Mouse (Mus musculus) erythroblast, embryonic 14.5 days (primary cell): Measurements from ENCODE around the gene Slc25a22. TPM values are rescaled to one million over a fixed set of nuclear protein-coding genes. Genes with fewer than 3 reads are reported as not detected.
"Not testable (repeated sequence)": the region's sequence is repeated elsewhere in the genome, so short reads cannot be mapped to it uniquely, and the experiment has no call there.

Experiments used
- H3K27me3 ChIP-seq: 2 replicates; pipeline ENCODE4 v1.6.1; 2012; ENCODE audit warnings: inconsistent platforms; ENCODE audit not compliant: control insufficient read depth
- H3K36me3 ChIP-seq: 2 replicates; pipeline ENCODE4 v1.6.1; 2012; ENCODE audit warnings: mild to moderate bottlenecking, inconsistent platforms; ENCODE audit not compliant: control insufficient read depth
- H3K4me1 ChIP-seq: 2 replicates; pipeline ENCODE4 v1.6.1; 2012; ENCODE audit warnings: inconsistent platforms; ENCODE audit not compliant: control insufficient read depth
- H3K4me3 ChIP-seq: replicated peaks from 2 replicates; pipeline ENCODE3; 2012; ENCODE audit warnings: moderate library complexity, mild to moderate bottlenecking, inconsistent platforms
- H3K9me3 ChIP-seq: 2 replicates; pipeline ENCODE4 v1.6.1; 2012; ENCODE audit warnings: low read length, inconsistent platforms, mixed read lengths; ENCODE audit not compliant: control insufficient read depth
- GATA1 ChIP-seq: IDR thresholded peaks from 2 replicates; pipeline ENCODE4 v1.6.1; 2012; ENCODE audit warnings: low read length, inconsistent platforms, mixed read lengths
- TAL1 ChIP-seq: IDR thresholded peaks from 3 replicates; pipeline ENCODE4 v1.6.1; 2012; ENCODE audit warnings: low read length, inconsistent platforms, mixed read lengths
- polyA plus RNA-seq: library from polyadenylated mRNA; stranded (reverse); fragments of >175 nt; gene quantifications from 2 replicates; pipeline ENCODE4 v1.2.3, GENCODE M21; 2012

Slc25a22 gene
- polyA plus RNA-seq, 1 experiment: 0.70 TPM

DNA sequence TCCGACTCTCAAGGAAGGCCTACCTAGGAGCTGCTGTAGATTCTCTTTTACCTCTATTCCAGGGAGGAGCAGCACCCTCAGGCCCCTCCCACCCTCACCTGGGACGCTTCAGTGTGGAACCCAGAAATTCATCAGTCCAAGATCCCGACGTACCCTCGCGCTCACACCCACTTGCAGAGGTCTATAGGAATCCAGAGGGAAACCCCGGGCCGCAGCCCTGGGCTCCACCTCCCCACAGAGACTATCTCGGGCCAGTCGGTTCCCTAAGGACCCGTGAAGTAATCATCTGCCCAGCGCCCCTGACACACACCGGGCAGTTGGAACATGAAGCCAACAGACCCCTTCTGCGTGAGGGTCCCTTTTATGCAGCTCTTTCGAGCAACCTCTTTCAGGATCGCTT lies 24.4 kb downstream of the Slc25a22 start:
- Histone ChIP-seq H3K4me3 (peak overlapping the region; percentile 81), H3K27me3 (no peaks in the 10 kb centered on the region; the same call in 1 of the 2 replicates), H3K9me3 (no peaks in the 10 kb centered on the region), H3K36me3 (peaks cover 34% of the 10 kb centered on the region), H3K4me1 (peaks cover 46% of the 10 kb centered on the region)
- TF ChIP-seq TAL1 (no peak), GATA1 (no peak)

DNA sequence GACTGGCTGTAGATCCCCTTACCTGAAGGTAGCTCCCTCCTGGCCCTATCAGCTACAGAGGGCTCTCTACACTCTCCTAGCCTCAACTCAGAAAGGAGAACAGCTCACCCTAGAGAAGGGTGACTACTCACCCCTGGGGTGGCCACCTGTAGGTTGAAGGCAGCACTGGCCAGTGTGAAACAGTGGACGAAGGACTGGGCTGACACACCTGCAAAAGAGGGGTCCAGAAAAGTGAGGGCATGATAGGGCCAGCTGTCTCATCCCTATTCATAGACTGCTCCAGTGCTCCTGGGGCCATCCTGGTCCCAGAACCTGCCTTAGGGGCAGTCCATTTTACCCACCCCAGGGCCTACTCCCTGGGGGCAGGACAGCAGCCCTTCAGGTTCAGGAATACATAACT lies 26.0 kb downstream of the Slc25a22 start:
- peaks cover 46% of the 10 kb centered on the region for H3K4me1 ChIP-seq
- H3K36me3 ChIP-seq: peaks cover 43% of the 10 kb centered on the region
- TF ChIP-seq TAL1 (no peak), GATA1 (no peak)
- no peak overlapping the region for H3K4me3 ChIP-seq
- H3K27me3 ChIP-seq: no peaks in the 10 kb centered on the region
- H3K9me3 ChIP-seq: peaks cover 7% of the 10 kb centered on the region

DNA sequence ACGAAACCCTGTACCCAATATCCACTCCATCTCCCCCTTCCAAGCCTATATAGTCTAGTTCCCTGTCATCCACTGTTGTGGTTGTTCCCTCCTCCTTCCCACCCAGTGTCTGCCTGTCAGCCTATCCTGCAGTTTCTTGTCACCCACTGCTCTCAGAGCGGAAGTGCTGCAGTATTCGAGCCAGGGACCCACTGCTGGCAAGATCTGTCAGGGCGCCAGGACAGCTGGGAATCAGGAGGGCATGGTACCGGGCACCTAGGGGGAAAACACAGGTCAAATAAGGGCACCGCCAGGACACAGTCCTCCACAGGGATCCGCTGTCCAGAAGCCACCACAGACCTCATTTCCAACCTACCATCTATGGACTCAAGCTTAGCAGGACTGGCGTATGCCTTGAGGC lies 27.1 kb downstream of the Slc25a22 start:
- Histone ChIP-seq H3K36me3 (peaks cover 50% of the 10 kb centered on the region), H3K9me3 (peaks cover 7% of the 10 kb centered on the region), H3K27me3 (no peaks in the 10 kb centered on the region), H3K4me3 (no peak overlapping the region), H3K4me1 (peaks cover 40% of the 10 kb centered on the region)
- no peak for TF ChIP-seq GATA1
- no peak for TF ChIP-seq TAL1

DNA sequence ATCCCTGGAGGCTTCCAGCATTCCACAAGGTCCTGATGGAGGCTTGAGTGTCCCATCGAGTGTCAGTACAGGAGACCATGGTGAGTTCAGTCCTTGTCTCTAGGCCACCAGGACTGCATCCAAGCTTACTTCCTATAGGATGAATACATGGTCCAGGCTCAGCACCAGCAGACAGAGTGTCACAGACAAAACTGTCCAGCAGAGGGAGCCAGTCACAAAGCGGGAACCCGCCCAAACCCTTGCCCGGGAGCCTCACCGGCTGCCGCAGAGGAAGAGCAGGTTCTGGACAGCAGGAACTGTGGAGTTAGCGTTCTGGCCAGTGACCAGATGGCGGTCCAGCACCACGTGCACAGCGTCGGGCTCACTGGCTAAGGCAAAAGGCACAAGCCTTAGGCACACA lies 28.9 kb downstream of the Slc25a22 start:
- Histone ChIP-seq H3K27me3 (no peaks in the 10 kb centered on the region), H3K36me3 (peaks cover 66% of the 10 kb centered on the region), H3K4me3 (no peak overlapping the region), H3K9me3 (peaks cover 7% of the 10 kb centered on the region), H3K4me1 (peaks cover 30% of the 10 kb centered on the region)
- TF ChIP-seq TAL1 (no peak), GATA1 (no peak)

DNA sequence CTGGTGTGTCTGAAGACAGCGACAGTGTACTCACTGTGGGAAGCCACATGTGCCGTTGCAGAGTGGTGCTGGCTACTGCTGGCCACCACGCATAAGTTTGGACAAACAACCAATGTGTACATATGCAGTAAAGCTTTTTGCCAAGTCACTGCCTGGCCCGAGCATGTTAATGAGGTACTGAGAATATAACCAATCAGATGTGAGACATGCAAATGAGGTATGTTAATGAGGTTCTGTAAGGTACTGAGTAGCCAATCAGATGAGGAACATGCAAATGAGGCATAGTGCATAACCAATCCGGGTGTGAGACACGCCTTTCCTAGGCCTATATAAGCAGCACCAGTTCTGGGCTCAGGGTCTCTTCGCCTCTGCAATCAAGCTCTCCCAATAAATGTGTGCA lies 30.0 kb downstream of the Slc25a22 start:
- Histone ChIP-seq H3K36me3 (peaks cover 78% of the 10 kb centered on the region), H3K4me1 (peaks cover 18% of the 10 kb centered on the region)
- H3K27me3 ChIP-seq, H3K4me3 ChIP-seq, H3K9me3 ChIP-seq: not testable (repeated sequence)

DNA sequence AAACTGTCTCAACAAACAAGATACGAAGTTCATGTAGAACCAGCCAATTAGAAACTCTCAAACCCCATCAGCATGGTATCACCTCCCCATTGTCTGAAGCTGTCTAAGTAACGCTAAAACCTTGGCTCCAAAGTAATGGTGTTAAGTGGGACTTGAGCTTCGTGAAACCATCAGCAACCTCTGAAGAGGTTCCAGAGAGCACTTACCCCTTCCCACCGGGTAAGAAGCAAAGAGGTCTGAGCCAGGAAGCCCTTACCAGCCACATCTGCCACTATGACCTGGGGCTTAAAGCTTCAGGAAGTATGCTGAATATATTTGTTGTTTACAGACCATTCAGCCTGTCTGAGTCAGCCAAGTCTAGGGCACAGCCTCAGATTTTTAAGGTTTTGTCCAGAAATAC lies 32.2 kb downstream of the Slc25a22 start:
- TF ChIP-seq GATA1 (no peak), TAL1 (no peak)
- peaks cover 87% of the 10 kb centered on the region for H3K36me3 ChIP-seq
- peaks cover 7% of the 10 kb centered on the region for H3K9me3 ChIP-seq
- peaks cover 12% of the 10 kb centered on the region for H3K4me1 ChIP-seq
- no peak overlapping the region for H3K4me3 ChIP-seq
- no peaks in the 10 kb centered on the region; the same call in 1 of the 2 replicates for H3K27me3 ChIP-seq

DNA sequence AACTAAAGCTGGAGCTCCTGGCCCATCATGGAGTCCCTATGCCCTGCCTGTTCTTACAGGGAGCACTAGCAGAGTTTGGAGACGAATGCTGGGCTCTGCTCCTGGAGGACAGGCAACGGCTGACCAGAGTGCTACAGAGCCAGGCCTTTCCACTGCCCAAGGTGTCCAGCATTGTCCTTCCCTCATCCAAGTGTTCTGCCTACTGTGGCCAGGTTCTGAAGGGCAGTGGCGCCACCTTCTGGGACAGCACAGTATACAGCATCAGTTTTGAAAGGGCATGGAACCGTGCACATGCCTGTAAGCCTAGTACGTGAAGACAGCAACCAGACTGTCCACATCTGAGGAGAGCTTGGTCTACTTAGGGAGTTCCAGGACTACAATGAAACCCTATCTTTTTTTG lies 34.4 kb downstream of the Slc25a22 start:
- peaks cover 2% of the 10 kb centered on the region for H3K4me1 ChIP-seq
- TF ChIP-seq TAL1: no peak
- no peak for TF ChIP-seq GATA1
- no peak overlapping the region for H3K4me3 ChIP-seq
- H3K27me3 ChIP-seq: no peaks in the 10 kb centered on the region; the same call in 1 of the 2 replicates
- H3K36me3 ChIP-seq: peaks cover 88% of the 10 kb centered on the region
- peaks cover 7% of the 10 kb centered on the region for H3K9me3 ChIP-seq

DNA sequence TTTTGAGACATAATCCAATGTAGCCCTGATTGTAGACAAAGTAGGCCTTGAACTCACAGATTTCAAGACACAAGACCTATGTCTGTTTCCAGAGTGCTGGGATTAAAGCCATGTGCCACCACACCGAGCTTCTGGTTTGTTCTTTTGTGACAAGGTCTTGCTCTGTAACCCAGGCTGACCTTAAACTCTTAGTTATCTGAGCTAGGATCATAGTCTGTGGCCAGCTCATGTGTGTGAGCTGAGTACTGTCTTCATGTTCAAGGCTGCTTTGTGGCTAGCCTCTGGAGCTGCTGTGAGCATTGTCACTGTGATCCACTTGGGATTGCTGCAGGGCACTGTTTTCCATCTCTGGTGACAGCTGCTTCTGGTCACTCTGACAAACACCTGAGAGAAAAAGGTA lies 42.3 kb downstream of the Slc25a22 start:
- Histone ChIP-seq H3K4me3 (peak overlapping the region; percentile 47), H3K4me1 (peaks cover 56% of the 10 kb centered on the region), H3K36me3 (peaks cover 66% of the 10 kb centered on the region), H3K9me3 (no peaks in the 10 kb centered on the region), H3K27me3 (no peaks in the 10 kb centered on the region)
- TF ChIP-seq TAL1 (no peak), GATA1 (no peak)

DNA sequence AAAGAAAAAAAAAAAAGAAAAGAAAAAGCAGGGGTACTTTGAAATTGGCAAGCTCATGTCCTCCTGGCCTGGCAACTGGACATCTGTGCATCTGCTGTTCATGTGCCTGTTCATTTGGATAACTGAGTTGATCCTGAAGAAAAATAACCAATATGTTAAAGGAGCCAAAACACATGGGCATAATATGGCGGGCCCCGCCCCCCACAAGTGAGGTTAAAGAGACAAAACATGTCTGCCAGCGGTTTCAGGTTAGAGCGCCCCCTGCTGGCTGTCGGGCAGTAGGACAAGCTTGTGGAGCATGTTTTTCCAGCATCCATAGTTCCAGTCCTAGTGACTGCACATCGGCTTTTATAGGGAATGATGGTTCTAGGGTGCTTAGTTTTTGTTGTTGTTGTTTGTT lies 42.9 kb downstream of the Slc25a22 start:
- Histone ChIP-seq H3K36me3 (peaks cover 60% of the 10 kb centered on the region), H3K4me3 (peak overlapping the region; percentile 47), H3K27me3 (no peaks in the 10 kb centered on the region), H3K9me3 (no peaks in the 10 kb centered on the region), H3K4me1 (peaks cover 60% of the 10 kb centered on the region)
- TF ChIP-seq GATA1 (no peak), TAL1 (no peak)

DNA sequence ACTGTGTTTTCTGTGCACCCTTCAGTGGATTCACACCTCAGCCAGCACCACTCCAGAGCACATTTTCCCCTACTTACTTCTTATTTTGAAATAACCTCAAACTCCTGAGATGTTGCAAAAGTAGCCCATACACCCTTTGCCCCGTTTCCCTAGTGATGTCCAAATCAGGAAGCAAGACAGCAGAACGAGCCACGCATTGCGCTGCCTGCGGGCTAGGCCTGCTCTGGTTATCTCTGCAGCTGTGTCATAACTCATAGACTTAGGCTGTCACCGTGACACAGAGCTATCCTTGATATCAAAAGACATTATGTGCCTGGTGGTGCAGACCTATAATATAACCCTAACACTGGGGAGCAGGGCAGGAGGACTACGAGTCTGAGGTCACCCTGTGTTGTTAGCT lies 43.5 kb downstream of the Slc25a22 start:
- H3K4me3 ChIP-seq: peak overlapping the region; percentile 70
- H3K9me3 ChIP-seq: no peaks in the 10 kb centered on the region
- H3K27me3 ChIP-seq: no peaks in the 10 kb centered on the region
- H3K36me3 ChIP-seq: peaks cover 54% of the 10 kb centered on the region
- H3K4me1 ChIP-seq: peaks cover 66% of the 10 kb centered on the region
- peak; percentile 34; the same call in 1 of the 3 replicates for TF ChIP-seq TAL1
- TF ChIP-seq GATA1: peak; percentile 83
